Mouse (Mus musculus): ENCODE measurements around the gene Srsf12. TPM values are rescaled to one million over a fixed set of nuclear protein-coding genes. Genes with fewer than 3 reads are reported as not detected.

Gene Srsf12
- polyA plus RNA-seq (2016; fragmentation: Nextera tagmentation; extraction: Ambion mirVana): 4.1 and 4.2 TPM in 2 replicates

- H3K4me3 ChIP-seq: peak within 1 kb of the TSS; percentile 84
- peak within 1 kb of the TSS; percentile 84 for H3K27ac ChIP-seq
- peaks cover 19% of the 10 kb centered on the region for H3K27me3 ChIP-seq (ENCODE audit: poor library complexity, severe bottlenecking)
- no peaks in the 10 kb centered on the region for H3K36me3 ChIP-seq (replicated peaks)
- 3% methylated on average over 64 of the region's 65 CpGs for WGBS
- peaks cover 3% of the 10 kb centered on the region; the same call in 1 of the 2 replicates for H3K9me3 ChIP-seq
- peak; percentile 57 for DNase-seq (ENCODE audit: extremely low spot score, low spot score)
- H3K4me1 ChIP-seq: peaks cover 20% of the 10 kb centered on the region
Measured at GRCm38 (mm10) chr4:33208881-33209841, at the start of gene Srsf12. Gene Srsf12, plus strand, starts transcription at chr4:33208991.

GRCm38 (mm10) chr4:33183477-33183876 is 25.3 kb upstream of the Srsf12 start:
- Histone ChIP-seq H3K36me3 (replicated peaks) (no peaks in the 10 kb centered on the region), H3K27me3 (ENCODE audit: poor library complexity, severe bottlenecking) (peaks cover 20% of the 10 kb centered on the region)
- WGBS: 89% methylated on average over 5 of the region's 5 CpGs

DNA sequence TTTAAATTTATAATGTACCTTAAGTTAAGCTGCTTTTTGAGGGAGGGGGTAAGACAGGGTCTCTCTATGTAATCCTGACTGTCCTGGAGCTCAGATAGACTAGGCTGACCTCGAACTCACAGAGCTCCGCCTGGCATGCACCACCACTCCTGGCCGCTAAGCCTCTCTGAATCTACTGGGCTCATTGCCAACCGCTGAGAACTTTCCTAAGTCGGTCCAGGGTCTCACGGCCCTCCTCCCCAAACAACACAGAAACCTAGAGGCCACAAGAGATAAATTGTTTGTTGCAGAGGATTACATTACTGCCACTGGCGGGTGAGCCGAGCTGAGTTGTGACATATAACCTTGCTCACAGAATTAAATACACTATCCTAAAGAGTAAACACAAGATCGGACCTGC is 20.6 kb upstream of the Srsf12 start:
- H3K9me3 ChIP-seq: no peaks in the 10 kb centered on the region
- WGBS: 26% methylated on average over 9 of the region's 9 CpGs
- H3K27ac ChIP-seq: no peak overlapping the region
- H3K4me3 ChIP-seq: peak overlapping the region; percentile 68
- H3K27me3 ChIP-seq (ENCODE audit: poor library complexity, severe bottlenecking): peaks cover 29% of the 10 kb centered on the region
- H3K36me3 ChIP-seq (replicated peaks): no peaks in the 10 kb centered on the region
- DNase-seq (ENCODE audit: extremely low spot score, low spot score): peak; percentile 41
- peaks cover 20% of the 10 kb centered on the region for H3K4me1 ChIP-seq

More at GRCm38 (mm10) chr4:33183477-33183876, 25.3 kb upstream of the Srsf12 start:
- no peak overlapping the region for H3K27ac ChIP-seq
- no peak overlapping the region for H3K4me3 ChIP-seq
- H3K4me1 ChIP-seq: 0 out of 2 replicates have a peak, but pooled peaks cover 9% of the 10 kb centered on the region
- no peaks in the 10 kb centered on the region for H3K9me3 ChIP-seq
- no peak for DNase-seq (ENCODE audit: extremely low spot score, low spot score)

GRCm38 (mm10) chr4:33188781-33189734 is 19.7 kb upstream of the Srsf12 start:
- H3K9me3 ChIP-seq: no peaks in the 10 kb centered on the region
- H3K4me3 ChIP-seq: peak overlapping the region; percentile 68
- under 1% methylated on average over 123 of the region's 123 CpGs for WGBS
- DNase-seq (ENCODE audit: extremely low spot score, low spot score): peak; percentile 77
- H3K27me3 ChIP-seq (ENCODE audit: poor library complexity, severe bottlenecking): peaks cover 29% of the 10 kb centered on the region
- H3K27ac ChIP-seq: peak overlapping the region; percentile 86
- H3K4me1 ChIP-seq: peaks cover 20% of the 10 kb centered on the region
- H3K36me3 ChIP-seq (replicated peaks): no peaks in the 10 kb centered on the region

DNA sequence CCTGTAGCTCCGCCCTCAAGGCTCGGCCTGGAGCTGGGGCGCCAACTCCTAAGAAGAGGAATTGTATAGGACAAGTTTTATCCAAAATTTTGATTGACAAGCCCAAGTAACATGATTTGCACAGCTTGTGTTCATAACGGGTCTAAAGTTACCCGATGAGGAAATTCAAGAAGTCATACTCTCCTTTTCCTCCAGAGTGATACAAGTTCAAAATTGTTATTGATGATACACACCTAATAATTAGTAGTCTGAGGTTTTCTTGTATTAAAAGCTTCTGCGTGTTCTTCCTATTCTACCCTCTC is 19.1 kb upstream of the Srsf12 start, which contains the start of gene Pm20d2:
Gene Pm20d2, minus strand, starts transcription at position 3 of the 302 bp plus-strand sequence.
- Histone ChIP-seq H3K27ac (peak within 1 kb of the TSS; percentile 86), H3K36me3 (replicated peaks) (no peaks in the 10 kb centered on the region), H3K4me3 (peak within 1 kb of the TSS; percentile 68), H3K27me3 (ENCODE audit: poor library complexity, severe bottlenecking) (peaks cover 29% of the 10 kb centered on the region), H3K9me3 (peaks cover 2% of the 10 kb centered on the region; the same call in 1 of the 2 replicates), H3K4me1 (peaks cover 20% of the 10 kb centered on the region)
- DNase-seq (ENCODE audit: extremely low spot score, low spot score): no peak
- WGBS: 21% methylated on average over 6 of the region's 6 CpGs

DNA sequence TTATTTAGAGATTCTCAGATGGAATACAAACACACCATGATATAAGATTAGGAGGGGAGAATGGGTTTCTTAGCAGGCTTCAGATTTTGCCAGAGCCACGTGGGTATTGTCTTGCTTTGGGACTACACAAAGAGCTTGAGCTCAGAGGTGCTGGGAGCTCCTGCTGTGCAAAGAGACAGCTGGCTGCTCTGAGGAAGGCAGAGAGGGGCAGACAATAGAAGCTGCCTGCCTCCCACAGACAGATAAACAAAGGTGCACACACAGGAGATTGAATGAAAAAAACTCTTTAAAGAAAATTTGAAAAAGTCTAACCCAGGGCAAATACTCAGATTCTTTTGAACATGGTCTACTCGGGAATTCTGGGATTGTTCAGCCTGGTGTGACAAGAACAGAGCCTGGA is 10.7 kb upstream of the Srsf12 start:
- 6% methylated on average over 2 of the region's 2 CpGs for WGBS
- no peak overlapping the region for H3K4me3 ChIP-seq
- peaks cover 5% of the 10 kb centered on the region; the same call in 1 of the 2 replicates for H3K9me3 ChIP-seq
- no peak for DNase-seq (ENCODE audit: extremely low spot score, low spot score)
- H3K27me3 ChIP-seq (ENCODE audit: poor library complexity, severe bottlenecking): no peaks in the 10 kb centered on the region
- H3K4me1 ChIP-seq: peaks cover 12% of the 10 kb centered on the region
- H3K36me3 ChIP-seq (replicated peaks): no peaks in the 10 kb centered on the region
- peak overlapping the region; percentile 46; the same call in 1 of the 2 replicates for H3K27ac ChIP-seq

GRCm38 (mm10) chr4:33204682-33205081 is 4.1 kb upstream of the Srsf12 start:
- Histone ChIP-seq H3K4me3 (no peak overlapping the region), H3K27ac (no peak overlapping the region), H3K36me3 (replicated peaks) (no peaks in the 10 kb centered on the region), H3K27me3 (ENCODE audit: poor library complexity, severe bottlenecking) (peaks cover 16% of the 10 kb centered on the region), H3K9me3 (no peaks in the 10 kb centered on the region), H3K4me1 (peaks cover 17% of the 10 kb centered on the region)
- WGBS: 4% methylated on average over 4 of the region's 4 CpGs
- peak; percentile 59 for DNase-seq (ENCODE audit: extremely low spot score, low spot score)

GRCm38 (mm10) chr4:33207551-33207950 is 1.2 kb upstream of the Srsf12 start:
- H3K4me3 ChIP-seq: no peak overlapping the region
- DNase-seq (ENCODE audit: extremely low spot score, low spot score): no peak
- no peaks in the 10 kb centered on the region; the same call in 1 of the 2 replicates for H3K9me3 ChIP-seq
- no peak overlapping the region for H3K27ac ChIP-seq
- H3K27me3 ChIP-seq (ENCODE audit: poor library complexity, severe bottlenecking): peaks cover 19% of the 10 kb centered on the region
- no peaks in the 10 kb centered on the region for H3K36me3 ChIP-seq (replicated peaks)
- WGBS: 68% methylated on average over 2 of the region's 2 CpGs
- peaks cover 20% of the 10 kb centered on the region for H3K4me1 ChIP-seq

DNA sequence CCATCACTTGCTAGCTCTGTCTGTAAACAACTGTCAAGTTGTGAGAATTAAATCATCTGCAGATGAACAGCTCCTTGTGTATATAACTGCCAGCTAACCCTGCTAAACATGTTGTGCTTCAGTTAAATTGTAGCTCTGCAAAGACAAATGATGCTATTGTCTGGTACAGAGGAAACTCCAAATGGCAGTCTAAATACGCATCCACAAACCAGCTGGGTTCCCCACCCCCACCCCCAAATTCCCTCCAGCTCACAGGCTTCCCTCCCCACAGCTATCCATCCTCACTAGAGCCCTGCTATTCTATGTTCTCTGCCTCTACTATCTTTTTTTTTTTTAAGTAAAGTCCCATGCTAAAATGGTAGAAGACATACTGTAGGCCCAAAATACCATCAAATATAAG is 13.1 kb downstream of the Srsf12 start:
- Histone ChIP-seq H3K9me3 (no peaks in the 10 kb centered on the region), H3K27ac (no peak overlapping the region), H3K4me3 (no peak overlapping the region), H3K4me1 (peaks cover 3% of the 10 kb centered on the region; the same call in 1 of the 2 replicates), H3K27me3 (ENCODE audit: poor library complexity, severe bottlenecking) (no peaks in the 10 kb centered on the region), H3K36me3 (replicated peaks) (no peaks in the 10 kb centered on the region)
- DNase-seq (ENCODE audit: extremely low spot score, low spot score): no peak
- WGBS: 59% methylated on average over 1 of the region's 1 CpGs

- Histone ChIP-seq H3K4me1 (peaks cover 3% of the 10 kb centered on the region; the same call in 1 of the 2 replicates), H3K9me3 (no peaks in the 10 kb centered on the region), H3K4me3 (no peak overlapping the region), H3K27me3 (ENCODE audit: poor library complexity, severe bottlenecking) (no peaks in the 10 kb centered on the region), H3K36me3 (replicated peaks) (no peaks in the 10 kb centered on the region), H3K27ac (no peak overlapping the region)
- 76% methylated on average over 7 of the region's 7 CpGs for WGBS
- DNase-seq (ENCODE audit: extremely low spot score, low spot score): no peak
Measured at GRCm38 (mm10) chr4:33224003-33224675, 15.3 kb downstream of the Srsf12 start.

DNA sequence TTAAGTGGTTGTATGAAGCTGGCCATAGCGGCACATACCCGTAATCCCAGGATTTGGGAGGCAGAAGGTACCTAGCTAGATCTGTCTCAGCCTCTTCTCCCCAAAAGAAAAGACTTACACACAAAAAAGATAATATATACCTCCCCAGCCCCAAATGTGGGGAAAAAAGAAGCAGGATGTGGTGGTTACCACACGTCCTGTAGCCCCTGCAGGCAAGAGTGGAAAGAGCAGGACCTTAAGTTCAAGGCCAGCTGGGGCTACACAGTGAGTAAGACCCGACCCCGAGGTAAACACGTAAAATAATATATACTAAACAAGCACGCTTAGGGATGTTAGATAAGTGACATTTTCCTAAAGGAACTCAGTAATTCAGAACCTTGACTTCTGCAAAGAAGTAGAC is 18.4 kb downstream of the Srsf12 start:
- no peak overlapping the region for H3K27ac ChIP-seq
- no peaks in the 10 kb centered on the region for H3K27me3 ChIP-seq (ENCODE audit: poor library complexity, severe bottlenecking)
- H3K36me3 ChIP-seq (replicated peaks): no peaks in the 10 kb centered on the region
- no peaks in the 10 kb centered on the region for H3K9me3 ChIP-seq
- 86% methylated on average over 7 of the region's 7 CpGs for WGBS
- peaks cover 3% of the 10 kb centered on the region; the same call in 1 of the 2 replicates for H3K4me1 ChIP-seq
- no peak overlapping the region for H3K4me3 ChIP-seq
- DNase-seq (ENCODE audit: extremely low spot score, low spot score): no peak

DNA sequence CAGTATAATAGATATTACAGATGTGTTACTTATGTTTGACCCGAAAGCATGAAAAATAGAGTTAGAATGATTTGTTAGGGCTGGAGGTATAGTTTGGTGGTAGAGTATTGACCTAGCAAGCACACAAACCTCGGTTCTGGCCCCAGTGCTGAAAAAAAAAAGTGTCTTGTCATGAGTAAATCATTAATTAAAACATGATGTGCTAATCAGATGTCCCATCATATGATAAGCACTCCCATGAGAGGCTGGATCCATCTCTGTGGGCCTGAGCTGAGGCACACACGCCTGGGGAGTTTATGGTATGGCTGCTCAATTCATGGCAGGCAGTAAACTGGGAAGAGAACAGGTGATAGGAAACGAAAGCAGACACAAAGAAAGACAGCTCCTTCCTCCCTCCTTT is 20.8 kb downstream of the Srsf12 start:
- no peak overlapping the region for H3K27ac ChIP-seq
- H3K4me3 ChIP-seq: no peak overlapping the region
- 85% methylated on average over 4 of the region's 4 CpGs for WGBS
- H3K9me3 ChIP-seq: no peaks in the 10 kb centered on the region
- no peak for DNase-seq (ENCODE audit: extremely low spot score, low spot score)
- no peaks in the 10 kb centered on the region for H3K36me3 ChIP-seq (replicated peaks)
- H3K4me1 ChIP-seq: 0 out of 2 replicates have a peak, but pooled peaks cover under 1% of the 10 kb centered on the region
- H3K27me3 ChIP-seq (ENCODE audit: poor library complexity, severe bottlenecking): no peaks in the 10 kb centered on the region
